Mouse (Mus musculus) kidney, postnatal 25 days (tissue): Measurements from ENCODE around the gene Cdhr1.

ENCODE experiments used
- DNase-seq, 2 experiments: peaks; one replicate each; pipeline ENCODE4 v3.0.0; 2021; ENCODE audit warnings: mixed read lengths in 2 of 2

The Cdhr1 gene

DNA sequence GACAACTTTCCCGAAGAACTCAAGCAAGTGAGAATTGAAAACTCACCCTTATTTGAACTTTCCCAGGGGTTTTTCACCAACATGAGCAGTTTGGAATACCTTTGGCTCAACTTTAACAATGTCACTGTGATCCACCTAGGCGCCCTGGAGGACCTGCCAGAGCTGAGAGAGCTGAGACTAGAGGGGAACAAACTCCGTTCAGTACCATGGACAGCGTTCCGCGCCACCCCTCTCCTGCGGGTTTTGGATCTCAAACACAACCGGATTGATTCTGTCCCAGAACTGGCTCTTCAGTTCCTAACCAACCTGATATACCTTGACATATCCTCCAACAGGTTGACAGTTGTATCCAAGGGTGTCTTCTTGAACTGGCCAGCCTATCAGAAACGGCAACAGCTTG lies 29.6 kb downstream of the Cdhr1 start:
- DNase-seq, result peak; percentile 67 to 79

GRCm38 (mm10) chr14:37067629-37068028 lies 30.5 kb downstream of the Cdhr1 start, which contains the start of gene Lrit2:
Lrit2 (plus strand) TSS chr14:37067929.
- DNase-seq, result no peak

GRCm38 (mm10) chr14:37066636-37067035 lies 31.5 kb downstream of the Cdhr1 start:
- DNase-seq, result no peak

DNA sequence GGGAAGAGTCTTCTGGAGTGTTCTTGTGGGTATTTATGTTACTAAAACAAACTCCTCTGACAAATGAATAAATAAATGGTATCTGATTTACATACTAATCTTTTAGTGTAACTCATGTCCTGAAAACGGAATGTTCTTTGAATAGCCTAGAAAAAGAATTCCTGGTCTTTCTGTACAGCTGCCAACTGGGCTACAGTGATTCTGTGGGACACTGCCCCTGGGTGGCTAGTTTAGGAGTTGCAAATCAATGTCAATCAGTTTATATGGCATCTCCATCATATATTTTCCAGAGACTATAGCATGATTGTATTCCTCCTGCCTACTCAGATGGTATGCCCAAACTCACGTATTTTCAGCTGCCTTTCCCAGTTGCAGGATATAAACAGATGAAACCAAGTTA lies 33.3 kb downstream of the Cdhr1 start:
- no peak for DNase-seq

DNA sequence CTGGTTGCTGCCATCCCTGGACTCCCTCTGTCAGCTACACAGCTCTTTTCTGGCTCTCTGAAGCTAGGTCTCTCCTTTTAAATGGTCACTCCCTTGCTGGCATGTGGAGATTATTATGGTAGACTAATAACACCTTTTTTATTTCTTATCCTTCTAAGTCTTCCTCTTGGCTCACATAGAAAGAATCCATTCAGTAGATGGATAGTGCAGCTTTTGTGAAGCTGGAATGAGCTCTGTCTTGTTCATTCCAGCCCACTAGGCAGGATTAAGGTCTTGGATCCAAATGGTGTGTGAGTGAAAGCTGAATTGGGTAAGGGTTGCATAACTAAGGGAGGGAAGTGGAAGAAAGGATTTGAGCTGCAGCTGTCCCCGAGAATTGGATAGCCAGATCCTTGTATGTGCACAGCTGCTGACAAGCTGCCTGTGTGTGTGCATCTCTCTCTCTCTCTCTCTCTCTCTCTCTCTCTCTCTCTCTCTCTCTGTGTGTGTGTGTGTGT lies 49.2 kb downstream of the Cdhr1 start, which contains the start of gene Rgr:
Rgr (minus strand) TSS at position 51 of the 497 bp plus-strand sequence.
- DNase-seq, result no peak

GRCm38 (mm10) chr14:37034432-37034831 lies 63.7 kb downstream of the Cdhr1 start:
- DNase-seq, result no peak

DNA sequence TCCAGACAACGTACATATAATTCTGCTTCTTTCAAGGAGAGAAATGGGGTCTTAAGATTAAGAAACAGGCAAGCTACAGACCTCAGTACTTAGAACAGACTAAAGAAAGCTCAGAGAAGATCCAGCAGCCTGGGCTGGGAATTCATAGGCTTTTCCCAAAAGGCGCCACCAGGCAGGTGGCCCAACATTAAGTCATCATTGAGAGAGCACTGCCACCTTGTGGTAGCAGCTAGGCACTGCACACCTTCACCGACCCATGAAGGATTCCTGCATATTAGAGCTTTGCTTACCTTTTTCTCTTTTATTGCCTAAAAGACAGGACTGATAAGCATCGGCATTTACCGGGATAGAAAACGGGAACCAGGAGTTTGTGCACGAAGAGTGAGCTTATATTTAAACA lies 64.9 kb downstream of the Cdhr1 start:
- DNase-seq, result peak; percentile 76 to 77

GRCm38 (mm10) chr14:37032481-37033104 lies 65.6 kb downstream of the Cdhr1 start:
- no peak for DNase-seq

- peak in 1 of 2 experiments; percentile 8 for DNase-seq
Observed at GRCm38 (mm10) chr14:37028555-37028954, 69.6 kb downstream of the Cdhr1 start.

DNA sequence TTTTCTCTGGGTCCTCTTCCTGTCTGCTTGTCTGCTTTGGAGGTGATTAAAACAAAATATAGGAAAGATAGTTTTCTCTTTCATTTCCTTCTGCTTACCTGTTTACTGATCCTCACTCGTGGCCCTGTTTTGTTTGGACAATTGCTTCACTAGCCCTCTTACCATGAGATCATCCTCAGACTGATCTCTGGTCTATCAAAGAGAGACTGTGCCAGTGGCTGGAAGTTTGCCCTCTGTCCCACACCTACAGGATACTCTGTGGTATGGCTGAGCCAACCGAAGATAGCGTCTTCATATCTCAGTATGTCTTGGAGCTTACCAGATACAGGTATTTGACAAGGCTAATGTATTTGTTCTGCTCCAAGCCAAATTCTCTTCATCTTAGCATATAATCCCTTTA lies 70.2 kb downstream of the Cdhr1 start:
- no peak for DNase-seq
